Mouse (Mus musculus) cerebellum, adult 2 months (tissue): ENCODE data around the gene Slc12a8. TPM values are rescaled to one million over a fixed set of nuclear protein-coding genes. Genes with fewer than 3 reads are reported as not detected.

ENCODE experiments used
- DNase-seq, 2 experiments: peaks; one replicate each; pipeline ENCODE4 v3.0.0; 2021
- H3K27ac ChIP-seq: fragments of 200-500 bp; 2 replicates; pipeline ENCODE4 v1.5.1; 2012; ENCODE audit warnings: low read length, control low read depth, inconsistent platforms; ENCODE audit not compliant: insufficient read depth
- H3K27me3 ChIP-seq: fragments of 200-500 bp; 2 replicates; pipeline ENCODE4 v1.6.1; 2012; ENCODE audit warnings: inconsistent platforms, mild to moderate bottlenecking, low read length, moderate library complexity; ENCODE audit not compliant: control insufficient read depth, insufficient read depth
- H3K4me1 ChIP-seq: fragments of 200-500 bp; 2 replicates; pipeline ENCODE4 v1.6.1; 2011; ENCODE audit warnings: low read length; ENCODE audit not compliant: control insufficient read depth, insufficient read depth
- H3K4me3 ChIP-seq: fragments of 200-500 bp; replicated peaks from 2 replicates; pipeline ENCODE3; 2011; ENCODE audit warnings: mild to moderate bottlenecking, low read depth, low read length, control low read depth; ENCODE audit not compliant: insufficient read depth
- CTCF ChIP-seq: fragments of 200-500 bp; IDR thresholded peaks from 2 replicates; pipeline ENCODE4 v1.5.1; 2011; ENCODE audit warnings: low read depth, mild to moderate bottlenecking, control low read depth, low read length, moderate library complexity, borderline replicate concordance; ENCODE audit not compliant: insufficient read depth
- POLR2A ChIP-seq: fragments of 200-500 bp; IDR thresholded peaks from 2 replicates; pipeline ENCODE4 v1.6.1; 2011; ENCODE audit warnings: low read length, control low read depth, borderline replicate concordance; ENCODE audit not compliant: insufficient read depth
- WGBS: fragments of 180-500 bp; shearing (Covaris S2); methylation state at CpG from one replicate; pipeline ENCODE4 v1.1.7; 2018; 5-methylcytosine and 5-hydroxymethylcytosine counted together
- polyA plus RNA-seq: library from polyadenylated mRNA; depleted of rRNA; stranded (reverse); fragments of >200 nt; gene quantifications from 2 replicates; pipeline ENCODE4 v1.2.3, GENCODE M21; 2012

Slc12a8 gene
- polyA plus RNA-seq, 1 experiment: 4.9 TPM

- H3K4me1 ChIP-seq: peaks cover 16% of the 10 kb centered on the region; the same call in 1 of the 2 replicates
- no peak for TF ChIP-seq POLR2A
- TF ChIP-seq CTCF: no peak
- DNase-seq: no peak
- H3K27ac ChIP-seq: peak overlapping the region; percentile 13; the same call in 1 of the 2 replicates
- no peaks in the 10 kb centered on the region for H3K27me3 ChIP-seq
- no peak overlapping the region for H3K4me3 ChIP-seq
- 100% methylated on average over 1 of the region's 1 CpGs for WGBS
These were observed 151.9 kb downstream of the Slc12a8 start for GRCm38 (mm10) chr16:33669072-33669471.

- Histone ChIP-seq H3K27me3 (no peaks in the 10 kb centered on the region), H3K27ac (peak overlapping the region; percentile 57), H3K4me3 (no peak overlapping the region), H3K4me1 (peaks cover 16% of the 10 kb centered on the region; the same call in 1 of the 2 replicates)
- peak; percentile 89 to 96 for DNase-seq
- WGBS: 5% methylated on average over 3 of the region's 3 CpGs
- no peak for TF ChIP-seq CTCF
- TF ChIP-seq POLR2A: peak; percentile 38; the same call in 1 of the 2 replicates
These were observed 153.2 kb downstream of the Slc12a8 start for GRCm38 (mm10) chr16:33670340-33670739.

GRCm38 (mm10) chr16:33670933-33671332, 153.8 kb downstream of the Slc12a8 start:
- Histone ChIP-seq H3K4me1 (peaks cover 16% of the 10 kb centered on the region; the same call in 1 of the 2 replicates), H3K27me3 (no peaks in the 10 kb centered on the region), H3K27ac (peak overlapping the region; percentile 57), H3K4me3 (no peak overlapping the region)
- WGBS: 90% methylated on average over 2 of the region's 2 CpGs
- no peak for DNase-seq
- TF ChIP-seq POLR2A (no peak), CTCF (no peak)

GRCm38 (mm10) chr16:33672188-33672587, 155.1 kb downstream of the Slc12a8 start:
- no peak for TF ChIP-seq POLR2A
- peaks cover 18% of the 10 kb centered on the region for H3K4me1 ChIP-seq
- WGBS: 96% methylated on average over 4 of the region's 4 CpGs
- no peaks in the 10 kb centered on the region for H3K27me3 ChIP-seq
- H3K27ac ChIP-seq: no peak overlapping the region
- no peak overlapping the region for H3K4me3 ChIP-seq
- no peak for DNase-seq

- 95% methylated on average over 4 of the region's 4 CpGs for WGBS
- no peaks in the 10 kb centered on the region for H3K27me3 ChIP-seq
- DNase-seq: no peak
- H3K4me1 ChIP-seq: peaks cover 20% of the 10 kb centered on the region
- H3K4me3 ChIP-seq: no peak overlapping the region
- no peak overlapping the region for H3K27ac ChIP-seq
- TF ChIP-seq CTCF (no peak), POLR2A (no peak)
These were observed 155.5 kb downstream of the Slc12a8 start for GRCm38 (mm10) chr16:33672643-33673042.

GRCm38 (mm10) chr16:33673530-33674109, 156.5 kb downstream of the Slc12a8 start:
- DNase-seq: no peak
- Histone ChIP-seq H3K4me3 (no peak overlapping the region), H3K27me3 (no peaks in the 10 kb centered on the region), H3K4me1 (peaks cover 21% of the 10 kb centered on the region), H3K27ac (no peak overlapping the region)
- WGBS: 61% methylated on average over 14 of the region's 14 CpGs
- TF ChIP-seq CTCF (no peak), POLR2A (no peak)

GRCm38 (mm10) chr16:33675151-33675847, 158.2 kb downstream of the Slc12a8 start:
- TF ChIP-seq POLR2A: no peak
- no peak for TF ChIP-seq CTCF
- H3K27me3 ChIP-seq: no peaks in the 10 kb centered on the region
- peaks cover 13% of the 10 kb centered on the region for H3K4me1 ChIP-seq
- H3K4me3 ChIP-seq: no peak overlapping the region
- no peak for DNase-seq
- no peak overlapping the region for H3K27ac ChIP-seq
- 76% methylated on average over 10 of the region's 10 CpGs for WGBS

GRCm38 (mm10) chr16:33675848-33676184, 158.7 kb downstream of the Slc12a8 start:
- 74% methylated on average over 3 of the region's 3 CpGs for WGBS
- peaks cover 10% of the 10 kb centered on the region for H3K4me1 ChIP-seq
- no peak overlapping the region for H3K27ac ChIP-seq
- TF ChIP-seq CTCF (no peak), POLR2A (no peak)
- no peaks in the 10 kb centered on the region for H3K27me3 ChIP-seq
- DNase-seq: peak in 1 of 2 experiments; percentile 10
- no peak overlapping the region for H3K4me3 ChIP-seq
